Mouse (Mus musculus) MEL-GATA-1-ER (cell line): Measurements from ENCODE around the gene Creb3l1.

Source experiments
- DNase-seq: peaks from one replicate; pipeline ENCODE4 v3.0.0-alpha.2; 2012; ENCODE audit warnings: low read depth; ENCODE audit errors: extremely low read depth

The Creb3l1 gene

GRCm38 (mm10) chr2:91946836-91947235 lies 77.5 kb downstream of the Creb3l1 start:
- DNase-seq = no peak

GRCm38 (mm10) chr2:91945483-91945882 lies 78.8 kb downstream of the Creb3l1 start, which contains the start of gene Gm9821:
TSS of gene Gm9821 (plus strand) at chr2:91945703.
- no peak for DNase-seq

- DNase-seq = no peak
Measured at GRCm38 (mm10) chr2:91944170-91944950, 79.9 kb downstream of the Creb3l1 start.

- no peak for DNase-seq
Measured at GRCm38 (mm10) chr2:91942356-91942755, 81.9 kb downstream of the Creb3l1 start.

GRCm38 (mm10) chr2:91939303-91939935 lies 84.9 kb downstream of the Creb3l1 start:
- no peak for DNase-seq

- DNase-seq = no peak
Measured at GRCm38 (mm10) chr2:91936154-91936553, 88.1 kb downstream of the Creb3l1 start.

GRCm38 (mm10) chr2:91934826-91935525 lies 89.3 kb downstream of the Creb3l1 start:
- no peak for DNase-seq

GRCm38 (mm10) chr2:91934016-91934415 lies 90.3 kb downstream of the Creb3l1 start:
- DNase-seq = no peak

- no peak for DNase-seq
Measured at GRCm38 (mm10) chr2:91933471-91933870, 90.8 kb downstream of the Creb3l1 start.

GRCm38 (mm10) chr2:91932737-91933350 lies 91.5 kb downstream of the Creb3l1 start:
- DNase-seq = no peak
